Mouse (Mus musculus) erythroblast, embryonic 14.5 days (primary cell): ENCODE measurements around the gene Cnrip1. TPM values are rescaled to one million over a fixed set of nuclear protein-coding genes. Genes with fewer than 3 reads are reported as not detected.

Experiments
- H3K27me3 ChIP-seq: 2 replicates; pipeline ENCODE4 v1.6.1; 2012; ENCODE audit warnings: inconsistent platforms; ENCODE audit not compliant: control insufficient read depth
- H3K36me3 ChIP-seq: 2 replicates; pipeline ENCODE4 v1.6.1; 2012; ENCODE audit warnings: mild to moderate bottlenecking, inconsistent platforms; ENCODE audit not compliant: control insufficient read depth
- H3K4me1 ChIP-seq: 2 replicates; pipeline ENCODE4 v1.6.1; 2012; ENCODE audit warnings: inconsistent platforms; ENCODE audit not compliant: control insufficient read depth
- H3K4me3 ChIP-seq: replicated peaks from 2 replicates; pipeline ENCODE3; 2012; ENCODE audit warnings: moderate library complexity, mild to moderate bottlenecking, inconsistent platforms
- H3K9me3 ChIP-seq: 2 replicates; pipeline ENCODE4 v1.6.1; 2012; ENCODE audit warnings: low read length, inconsistent platforms, mixed read lengths; ENCODE audit not compliant: control insufficient read depth
- GATA1 ChIP-seq: IDR thresholded peaks from 2 replicates; pipeline ENCODE4 v1.6.1; 2012; ENCODE audit warnings: low read length, inconsistent platforms, mixed read lengths
- TAL1 ChIP-seq: IDR thresholded peaks from 3 replicates; pipeline ENCODE4 v1.6.1; 2012; ENCODE audit warnings: low read length, inconsistent platforms, mixed read lengths
- polyA plus RNA-seq: library from polyadenylated mRNA; stranded (reverse); fragments of >175 nt; gene quantifications from 2 replicates; pipeline ENCODE4 v1.2.3, GENCODE M21; 2012

The Cnrip1 gene
- polyA plus RNA-seq, 1 experiment, result not detected

- Histone ChIP-seq H3K9me3 (no peaks in the 10 kb centered on the region), H3K27me3 (no peaks in the 10 kb centered on the region), H3K4me1 (no peaks in the 10 kb centered on the region), H3K36me3 (no peaks in the 10 kb centered on the region), H3K4me3 (no peak overlapping the region)
- TF ChIP-seq TAL1, result no peak
- no peak for TF ChIP-seq GATA1
Observed at GRCm38 (mm10) chr11:17083866-17084265, 32.5 kb downstream of the Cnrip1 start.

DNA sequence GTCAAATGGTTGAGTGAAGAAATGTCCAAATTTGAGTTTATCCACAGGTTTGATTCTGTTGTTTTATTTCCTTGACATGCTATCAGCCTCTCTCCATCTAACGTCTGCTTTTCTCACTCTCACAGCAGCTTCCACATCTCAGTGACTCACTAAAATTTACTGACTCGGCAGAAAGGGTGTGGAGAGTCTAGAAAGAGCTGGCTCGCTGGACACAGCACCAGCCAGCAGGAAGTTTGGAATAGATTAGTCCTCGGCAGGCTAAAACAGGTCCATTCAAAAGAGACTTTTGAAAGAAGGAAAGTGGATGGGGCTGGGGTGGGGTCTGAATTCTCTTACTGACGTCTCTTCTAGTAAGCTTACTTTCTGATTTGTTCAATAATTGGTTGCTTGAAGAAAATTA is 34.7 kb downstream of the Cnrip1 start:
- Histone ChIP-seq H3K4me3 (no peak overlapping the region), H3K9me3 (no peaks in the 10 kb centered on the region), H3K27me3 (no peaks in the 10 kb centered on the region), H3K36me3 (no peaks in the 10 kb centered on the region), H3K4me1 (no peaks in the 10 kb centered on the region)
- TF ChIP-seq TAL1, result no peak
- TF ChIP-seq GATA1, result no peak

- H3K9me3 ChIP-seq, result peaks cover 3% of the 10 kb centered on the region; the same call in 1 of the 2 replicates
- H3K36me3 ChIP-seq, result no peaks in the 10 kb centered on the region
- no peaks in the 10 kb centered on the region for H3K4me1 ChIP-seq
- TF ChIP-seq TAL1 (no peak), GATA1 (no peak)
- no peak overlapping the region for H3K4me3 ChIP-seq
- H3K27me3 ChIP-seq, result no peaks in the 10 kb centered on the region
Observed at GRCm38 (mm10) chr11:17106936-17107335, 55.5 kb downstream of the Cnrip1 start.

- H3K36me3 ChIP-seq, result no peaks in the 10 kb centered on the region
- no peaks in the 10 kb centered on the region for H3K27me3 ChIP-seq
- H3K9me3 ChIP-seq, result peaks cover 3% of the 10 kb centered on the region; the same call in 1 of the 2 replicates
- TF ChIP-seq TAL1 (no peak), GATA1 (no peak)
- H3K4me3 ChIP-seq, result no peak overlapping the region
- no peaks in the 10 kb centered on the region for H3K4me1 ChIP-seq
Observed at GRCm38 (mm10) chr11:17107359-17107758, 56.0 kb downstream of the Cnrip1 start.

DNA sequence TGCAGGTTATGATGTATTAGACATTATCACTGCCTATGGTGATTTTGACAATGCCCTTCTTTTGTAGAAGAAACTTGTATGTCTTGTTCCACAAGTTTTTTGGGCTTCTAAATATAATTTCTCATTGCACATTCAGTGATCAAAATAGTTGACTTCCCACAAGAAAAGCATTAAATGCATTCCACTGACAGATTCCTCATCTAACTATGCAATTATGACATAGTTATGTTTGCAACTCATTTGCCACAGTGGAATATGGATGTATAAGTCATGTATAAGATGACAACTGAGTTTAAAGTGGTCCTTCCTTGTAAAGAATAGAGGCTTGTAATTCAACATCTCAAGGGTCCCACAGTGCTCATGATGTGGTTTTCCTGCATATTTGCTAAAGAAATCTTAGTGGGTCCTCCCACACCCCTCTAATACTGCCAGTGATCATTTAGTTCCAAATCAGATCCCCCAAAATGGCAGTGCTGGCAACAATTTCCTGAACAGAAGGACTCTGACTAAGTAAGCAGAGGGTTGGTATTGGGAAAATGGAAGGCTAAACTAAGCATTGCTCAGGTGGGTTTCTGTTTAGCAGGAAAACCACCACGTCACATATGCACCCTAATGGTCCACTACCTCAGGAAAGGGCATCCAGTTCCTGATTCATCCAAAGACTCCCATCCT is 61.2 kb downstream of the Cnrip1 start:
- Histone ChIP-seq H3K4me3 (no peak overlapping the region), H3K36me3 (no peaks in the 10 kb centered on the region), H3K9me3 (no peaks in the 10 kb centered on the region), H3K4me1 (no peaks in the 10 kb centered on the region), H3K27me3 (no peaks in the 10 kb centered on the region)
- TF ChIP-seq GATA1 (no peak), TAL1 (no peak)

GRCm38 (mm10) chr11:17126418-17126817 is 75.0 kb downstream of the Cnrip1 start:
- Histone ChIP-seq H3K27me3 (no peaks in the 10 kb centered on the region), H3K36me3 (no peaks in the 10 kb centered on the region), H3K9me3 (no peaks in the 10 kb centered on the region), H3K4me1 (no peaks in the 10 kb centered on the region), H3K4me3 (no peak overlapping the region)
- TF ChIP-seq TAL1 (no peak), GATA1 (no peak)

Other genes with a start within 250 kb of the Cnrip1 start
- gene Fbxo48, start 100.2 kb upstream of the Cnrip1 start, polyA plus RNA-seq, result 0.02 TPM in 1 of 2 replicates, not detected in the other
- 0.02 TPM in 1 of 2 replicates, not detected in the other for gene Plek, start 795 bp downstream of the Cnrip1 start, polyA plus RNA-seq
- 0.33 and 0.37 TPM in 2 replicates for gene Ppp3r1, start 107.7 kb downstream of the Cnrip1 start, polyA plus RNA-seq
- gene Wdr92, start 130.5 kb downstream of the Cnrip1 start, polyA plus RNA-seq, result 0.04 TPM in 1 of 2 replicates, not detected in the other
- 0.67 and 1.0 TPM in 2 replicates for gene Pno1, start 160.0 kb downstream of the Cnrip1 start, polyA plus RNA-seq
- 0.08 TPM in 1 of 2 replicates, not detected in the other for gene C1d, start 206.0 kb downstream of the Cnrip1 start, polyA plus RNA-seq